Mouse (Mus musculus) midbrain, embryonic 16.5 days (tissue): ENCODE results near the gene Sfrp4. TPM values are rescaled to one million over a fixed set of nuclear protein-coding genes. Genes with fewer than 3 reads are reported as not detected.

Source experiments
- ATAC-seq: fragments of 200-750 bp; cut with Nextera tagmentation; 2 replicates; pipeline ENCODE4 v1.8.0; 2017; ENCODE audit warnings: moderate TSS enrichment
- H3K27ac ChIP-seq: fragments of 300-500 bp; sonication (generic); 2 replicates; pipeline ENCODE4 v1.5.1; 2014; ENCODE audit warnings: mild to moderate bottlenecking, low read length, mixed read lengths
- H3K27me3 ChIP-seq: fragments of 300-500 bp; sonication (generic); 2 replicates; pipeline ENCODE4 v1.6.1; 2014; ENCODE audit warnings: low read depth, low read length, mixed read lengths; ENCODE audit not compliant: control insufficient read depth, insufficient read depth
- H3K36me3 ChIP-seq: fragments of 300-500 bp; sonication (generic); 2 replicates; pipeline ENCODE4 v1.6.1; 2014; ENCODE audit warnings: mild to moderate bottlenecking, low read length, moderate library complexity, mixed read lengths; ENCODE audit not compliant: control insufficient read depth, insufficient read depth
- H3K4me1 ChIP-seq: fragments of 300-500 bp; sonication (generic); 2 replicates; pipeline ENCODE4 v1.6.1; 2014; ENCODE audit warnings: mild to moderate bottlenecking, low read length, mixed read lengths; ENCODE audit not compliant: control insufficient read depth, insufficient read depth
- H3K4me2 ChIP-seq: fragments of 300-500 bp; sonication (generic); 2 replicates; pipeline ENCODE4 v1.6.1; 2014; ENCODE audit warnings: mild to moderate bottlenecking, low read length, mixed read lengths
- H3K4me3 ChIP-seq: fragments of 300-500 bp; sonication (generic); 2 replicates; pipeline ENCODE4 v1.5.1; 2014; ENCODE audit warnings: low read depth, mild to moderate bottlenecking, low read length, moderate library complexity, mixed read lengths
- H3K9ac ChIP-seq: fragments of 300-500 bp; sonication (generic); 2 replicates; pipeline ENCODE4 v1.6.1; 2014; ENCODE audit warnings: low read depth, low read length, mixed read lengths
- H3K9me3 ChIP-seq: fragments of 300-500 bp; sonication (generic); replicated peaks from 2 replicates; pipeline ENCODE4 v1.6.1; 2014; ENCODE audit warnings: mild to moderate bottlenecking, low read length, mixed read lengths; ENCODE audit not compliant: control insufficient read depth, poor library complexity, severe bottlenecking
- WGBS: fragments of 180-500 bp; shearing (Covaris S2); extraction: QIAGEN DNeasy Blood & Tissue Kit; methylation state at CpG from one replicate; pipeline ENCODE4 v1.1.7; 2014; 5-methylcytosine and 5-hydroxymethylcytosine counted together
- polyA plus RNA-seq: library from polyadenylated mRNA; unstranded; fragments of >200 nt; fragmentation: Nextera tagmentation; extraction: Ambion mirVana; gene quantifications from 2 replicates; pipeline ENCODE4 v1.2.1, GENCODE M21; 2015

Sfrp4 gene
- polyA plus RNA-seq, 1 experiment from 2014 or later, result 3.9 TPM

DNA sequence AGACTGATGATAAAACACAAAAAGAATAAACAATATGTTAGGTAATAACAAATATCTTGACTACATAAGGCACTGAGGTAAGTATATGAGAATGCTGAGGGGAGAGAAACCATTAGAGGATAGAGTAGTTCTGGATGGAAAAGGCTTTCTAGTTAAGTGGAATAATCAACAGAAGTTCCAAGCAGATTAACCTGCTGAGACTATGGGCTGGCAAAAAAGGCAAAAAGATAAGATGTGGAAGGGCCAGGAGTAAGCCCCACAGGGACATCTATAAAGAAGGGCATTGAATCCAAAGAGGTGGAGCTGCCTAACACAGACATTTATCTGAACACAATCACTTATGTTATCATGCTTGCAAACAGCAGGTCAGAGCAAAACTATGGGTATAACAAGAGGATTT lies 14.8 kb upstream of the Sfrp4 start:
- ATAC-seq, result no peak
- H3K4me2 ChIP-seq, result no peak overlapping the region
- 0 out of 2 replicates have a peak, but pooled peaks cover 2% of the 10 kb centered on the region for H3K36me3 ChIP-seq

DNA sequence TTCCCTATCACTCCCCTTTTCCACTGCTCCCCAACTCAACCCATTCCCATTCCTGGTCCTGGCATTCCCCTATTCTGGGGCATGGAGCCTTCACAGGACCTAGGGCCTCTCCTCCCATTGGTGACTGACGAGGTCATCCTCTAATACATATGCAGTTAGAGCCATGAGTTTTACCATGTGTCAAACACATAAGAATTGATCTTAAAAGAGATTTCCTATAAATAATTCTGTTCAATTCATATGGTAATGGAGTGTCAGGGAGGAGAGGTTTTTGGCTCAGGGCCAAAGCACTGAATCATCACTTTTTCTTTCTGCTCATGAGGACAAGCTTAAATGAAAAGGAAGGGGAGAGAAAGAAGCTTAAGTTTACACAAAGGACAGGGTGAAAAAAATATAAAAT lies 10.6 kb upstream of the Sfrp4 start:
- peak; percentile 36; the same call in 1 of the 2 replicates for ATAC-seq
- H3K4me3 ChIP-seq, result no peak overlapping the region
- H3K27ac ChIP-seq, result no peak overlapping the region
- H3K4me1 ChIP-seq, result 0 out of 2 replicates have a peak, but pooled peaks cover 4% of the 10 kb centered on the region
- no peaks in the 10 kb centered on the region for H3K9me3 ChIP-seq
- no peak overlapping the region for H3K4me2 ChIP-seq
- H3K36me3 ChIP-seq, result 0 out of 2 replicates have a peak, but pooled peaks cover 2% of the 10 kb centered on the region
- H3K9ac ChIP-seq, result no peak overlapping the region
- no peaks in the 10 kb centered on the region for H3K27me3 ChIP-seq
- WGBS, result 12% methylated on average over 1 of the region's 1 CpGs

More for the DNA sequence above, 14.8 kb upstream of the Sfrp4 start:
- Histone ChIP-seq H3K9me3 (no peaks in the 10 kb centered on the region), H3K9ac (no peak overlapping the region), H3K27ac (no peak overlapping the region), H3K27me3 (no peaks in the 10 kb centered on the region), H3K4me1 (no peaks in the 10 kb centered on the region), H3K4me3 (no peak overlapping the region)

DNA sequence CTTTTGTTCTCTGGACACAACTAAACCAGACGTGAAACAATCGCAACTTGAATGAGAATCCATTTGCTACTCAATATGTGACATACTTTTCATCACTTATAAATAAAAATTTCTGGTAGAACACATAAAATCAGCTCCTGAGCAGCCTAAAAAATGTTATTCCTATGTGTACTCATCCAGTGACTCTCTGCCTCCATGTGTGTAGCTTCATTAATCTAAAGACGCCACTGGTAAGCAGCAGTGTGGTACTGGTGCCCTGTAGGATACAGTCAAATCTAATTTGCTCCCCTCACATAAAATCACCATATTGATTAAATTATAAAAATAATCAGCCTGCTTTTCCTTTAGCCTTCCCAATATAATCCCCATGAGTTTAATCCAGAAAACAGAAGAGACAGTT lies 9.9 kb upstream of the Sfrp4 start:
- Histone ChIP-seq H3K4me1 (peaks cover 9% of the 10 kb centered on the region), H3K9ac (no peak overlapping the region), H3K27ac (no peak overlapping the region), H3K4me2 (no peak overlapping the region), H3K9me3 (no peaks in the 10 kb centered on the region), H3K27me3 (no peaks in the 10 kb centered on the region), H3K4me3 (no peak overlapping the region), H3K36me3 (0 out of 2 replicates have a peak, but pooled peaks cover 2% of the 10 kb centered on the region)
- no peak for ATAC-seq
- WGBS, result 40% methylated on average over 3 of the region's 3 CpGs

DNA sequence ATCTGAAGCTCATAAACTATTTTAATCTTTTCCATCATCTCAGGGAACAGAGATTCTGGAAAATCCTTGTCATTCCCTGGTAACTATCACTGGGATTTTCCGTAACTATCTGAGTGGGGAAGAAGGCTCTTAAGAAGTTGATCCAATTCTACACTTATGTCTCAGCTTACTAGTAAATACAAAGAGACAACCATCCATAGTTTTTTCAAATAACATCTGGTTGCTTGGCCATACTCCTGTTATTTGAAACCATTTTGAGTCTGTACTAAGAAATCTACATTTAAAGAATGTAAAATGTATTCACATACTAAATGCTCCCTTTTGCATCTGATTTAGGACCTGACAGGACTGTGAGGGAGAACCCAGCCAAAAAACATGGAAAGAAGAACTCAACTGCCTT lies 9.5 kb upstream of the Sfrp4 start:
- ATAC-seq, result no peak
- 70% methylated on average over 1 of the region's 1 CpGs for WGBS
- H3K4me1 ChIP-seq, result peaks cover 13% of the 10 kb centered on the region

DNA sequence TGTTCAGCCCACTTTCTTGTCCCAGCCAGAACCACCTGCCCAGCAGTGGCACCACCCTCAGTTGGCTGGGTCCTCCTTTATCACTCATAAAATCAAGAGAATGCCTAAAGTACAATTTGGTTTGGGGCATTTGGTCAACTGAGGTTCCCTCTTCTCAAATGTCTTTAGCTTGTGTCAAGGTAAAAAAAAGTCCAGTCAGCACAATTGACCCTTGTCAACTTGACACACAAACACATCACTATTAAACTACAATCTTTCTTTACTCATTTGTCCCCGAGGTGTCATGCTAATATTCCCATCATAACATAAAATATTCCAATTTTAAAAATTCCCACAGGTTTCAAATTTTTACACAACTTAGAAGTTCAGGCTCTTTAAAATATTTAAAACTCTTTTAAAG lies 8.6 kb upstream of the Sfrp4 start:
- no peaks in the 10 kb centered on the region for H3K36me3 ChIP-seq
- H3K27me3 ChIP-seq, result no peaks in the 10 kb centered on the region
- H3K27ac ChIP-seq, result no peak overlapping the region
- 95% methylated on average over 1 of the region's 1 CpGs for WGBS
- no peak for ATAC-seq
- H3K9me3 ChIP-seq, result no peaks in the 10 kb centered on the region
- no peak overlapping the region for H3K4me2 ChIP-seq
- H3K4me1 ChIP-seq, result peaks cover 15% of the 10 kb centered on the region
- H3K4me3 ChIP-seq, result no peak overlapping the region
- no peak overlapping the region for H3K9ac ChIP-seq

More for the DNA sequence above, 9.5 kb upstream of the Sfrp4 start:
- Histone ChIP-seq H3K4me3 (no peak overlapping the region), H3K9me3 (no peaks in the 10 kb centered on the region), H3K36me3 (0 out of 2 replicates have a peak, but pooled peaks cover 2% of the 10 kb centered on the region), H3K27ac (no peak overlapping the region), H3K4me2 (no peak overlapping the region), H3K27me3 (no peaks in the 10 kb centered on the region), H3K9ac (no peak overlapping the region)

DNA sequence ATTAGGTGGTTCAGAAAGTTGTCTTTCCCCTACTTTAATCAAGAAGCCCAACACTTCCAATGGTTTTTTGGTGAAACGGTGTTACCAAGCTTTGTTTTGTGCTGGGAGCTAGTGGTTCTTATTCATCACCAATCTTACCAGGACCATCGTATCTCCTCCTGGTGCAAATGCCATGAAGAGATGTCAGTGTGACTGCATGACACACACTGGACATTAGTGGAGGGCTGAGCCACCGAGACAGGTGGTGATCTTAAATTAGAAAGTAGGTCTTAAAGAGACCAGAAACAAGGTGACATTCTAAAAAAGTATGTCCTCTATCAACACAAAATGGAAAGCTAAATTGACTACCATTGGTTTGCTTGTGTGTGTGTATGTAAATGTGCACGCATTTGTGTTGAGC lies 4.8 kb upstream of the Sfrp4 start:
- WGBS, result 96% methylated on average over 4 of the region's 4 CpGs
- H3K27ac ChIP-seq, result no peak overlapping the region
- no peaks in the 10 kb centered on the region for H3K36me3 ChIP-seq
- no peak overlapping the region for H3K4me3 ChIP-seq
- no peaks in the 10 kb centered on the region for H3K9me3 ChIP-seq
- peak overlapping the region; percentile 85 for H3K4me2 ChIP-seq
- peaks cover 19% of the 10 kb centered on the region for H3K4me1 ChIP-seq
- H3K27me3 ChIP-seq, result no peaks in the 10 kb centered on the region; the same call in 1 of the 2 replicates
- no peak for ATAC-seq
- no peak overlapping the region for H3K9ac ChIP-seq

DNA sequence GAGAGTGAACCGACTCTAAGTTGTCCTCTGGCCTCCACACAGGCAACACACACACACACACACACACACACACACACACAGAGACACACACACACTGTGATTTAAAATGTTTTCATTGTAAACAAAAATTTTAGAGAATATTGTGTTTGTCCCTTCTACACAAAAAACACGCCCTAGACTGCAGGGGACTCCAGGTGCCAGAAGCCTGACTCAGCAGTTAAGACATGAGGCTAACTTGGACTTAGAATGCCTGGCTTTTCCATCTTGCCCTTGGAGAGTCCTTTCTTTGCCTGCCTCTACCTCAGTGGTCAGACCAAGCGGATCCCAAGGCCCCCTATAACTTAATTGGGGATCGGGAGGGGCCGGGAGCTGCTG lies 4.1 kb upstream of the Sfrp4 start:
- Histone ChIP-seq H3K4me3 (peak overlapping the region; percentile 92), H3K27ac (peak overlapping the region; percentile 94), H3K36me3 (no peaks in the 10 kb centered on the region), H3K4me2 (peak overlapping the region; percentile 85), H3K9me3 (no peaks in the 10 kb centered on the region), H3K9ac (peak overlapping the region; percentile 98), H3K4me1 (peaks cover 23% of the 10 kb centered on the region), H3K27me3 (no peaks in the 10 kb centered on the region; the same call in 1 of the 2 replicates)
- ATAC-seq, result peak; percentile 63
- 2% methylated on average over 5 of the region's 5 CpGs for WGBS

DNA sequence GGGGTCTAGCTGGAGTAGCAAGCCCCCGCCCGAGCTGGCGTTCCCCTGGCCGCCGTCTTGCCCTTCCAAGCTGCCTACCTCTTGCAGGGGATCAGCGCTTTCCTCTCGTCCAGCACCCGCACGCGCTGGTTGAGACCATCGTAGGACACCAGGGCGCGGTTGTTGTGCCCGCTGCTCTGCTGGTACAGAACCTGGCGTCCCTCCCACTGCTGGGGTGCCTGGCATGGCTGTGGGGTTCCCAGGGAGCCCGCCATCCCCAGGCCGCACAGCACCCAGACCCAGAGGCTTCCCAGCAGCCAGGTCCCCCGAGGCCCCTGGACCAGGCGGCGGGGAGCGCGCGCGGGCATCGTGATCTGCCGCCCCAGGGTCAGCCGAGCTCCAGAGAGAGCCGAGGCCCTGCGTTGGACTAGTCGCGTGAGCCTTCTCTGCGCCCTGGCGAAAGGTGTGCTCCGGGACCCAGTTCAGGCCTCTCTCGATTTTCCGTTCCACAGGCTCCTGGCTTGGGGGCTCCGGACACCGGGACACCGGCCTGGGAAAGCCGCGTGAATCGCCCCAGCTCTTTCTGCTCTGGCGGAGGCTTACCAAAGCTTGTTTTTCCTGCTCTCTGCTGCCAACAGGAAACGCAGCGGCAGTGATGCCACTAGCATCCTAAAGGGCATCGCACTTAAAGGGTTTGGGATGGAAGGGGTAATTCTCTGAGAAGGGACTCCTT lies 3.5 kb upstream of the Sfrp4 start, which contains the start of gene Epdr1:
Gene Epdr1 (minus strand): TSS at position 712 of the 712 bp plus-strand sequence.
- Histone ChIP-seq H3K27me3 (no peaks in the 10 kb centered on the region; the same call in 1 of the 2 replicates), H3K4me2 (peak within 1 kb of the TSS; percentile 85), H3K27ac (peak within 1 kb of the TSS; percentile 94), H3K36me3 (no peaks in the 10 kb centered on the region), H3K4me3 (peak within 1 kb of the TSS; percentile 92), H3K9ac (peak within 1 kb of the TSS; percentile 98), H3K9me3 (no peaks in the 10 kb centered on the region), H3K4me1 (peaks cover 26% of the 10 kb centered on the region)
- ATAC-seq, result peak; percentile 91
- WGBS, result under 1% methylated on average over 46 of the region's 46 CpGs

DNA sequence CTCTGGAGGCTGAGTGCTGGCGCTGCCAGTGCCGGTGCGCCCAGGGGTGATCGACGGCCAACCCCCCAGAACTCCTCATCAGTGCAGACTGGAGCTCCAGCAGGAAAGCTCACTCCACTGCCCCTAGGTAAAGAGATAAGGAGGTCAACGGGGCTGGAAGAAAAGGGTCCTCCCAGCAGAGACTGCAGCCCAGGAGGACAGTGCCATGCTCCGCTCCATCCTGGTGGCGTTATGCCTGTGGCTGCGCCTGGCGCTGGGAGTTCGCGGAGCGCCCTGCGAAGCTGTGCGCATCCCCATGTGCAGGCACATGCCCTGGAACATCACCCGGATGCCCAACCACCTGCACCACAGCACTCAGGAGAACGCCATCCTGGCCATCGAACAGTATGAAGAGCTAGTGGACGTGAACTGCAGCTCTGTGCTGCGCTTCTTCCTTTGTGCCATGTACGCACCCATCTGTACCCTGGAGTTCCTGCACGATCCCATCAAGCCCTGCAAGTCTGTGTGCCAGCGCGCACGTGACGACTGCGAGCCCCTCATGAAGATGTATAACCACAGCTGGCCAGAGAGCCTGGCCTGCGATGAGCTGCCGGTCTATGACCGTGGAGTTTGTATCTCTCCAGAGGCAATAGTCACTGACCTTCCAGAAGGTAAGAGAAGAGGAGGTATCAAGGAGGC lies 463 bp downstream of the Sfrp4 start:
- peaks cover 13% of the 10 kb centered on the region for H3K4me1 ChIP-seq
- 14% methylated on average over 30 of the region's 30 CpGs for WGBS

More for the DNA sequence above, 463 bp downstream of the Sfrp4 start:
- Histone ChIP-seq H3K27ac (no peak overlapping the region), H3K27me3 (no peaks in the 10 kb centered on the region; the same call in 1 of the 2 replicates), H3K9me3 (no peaks in the 10 kb centered on the region), H3K4me2 (peak overlapping the region; percentile 91), H3K36me3 (no peaks in the 10 kb centered on the region), H3K4me3 (peak overlapping the region; percentile 55), H3K9ac (peak overlapping the region; percentile 72)
- peak; percentile 47 for ATAC-seq
